Mouse (Mus musculus) natural killer cell, adult 2 months (primary cell): ENCODE results near the gene Angel1.

Experiments
- DNase-seq, 2 experiments: peaks; one replicate each; pipeline ENCODE4 v3.0.0; 2022; ENCODE audit warnings: low spot score in 2 of 2

Angel1 gene

DNA sequence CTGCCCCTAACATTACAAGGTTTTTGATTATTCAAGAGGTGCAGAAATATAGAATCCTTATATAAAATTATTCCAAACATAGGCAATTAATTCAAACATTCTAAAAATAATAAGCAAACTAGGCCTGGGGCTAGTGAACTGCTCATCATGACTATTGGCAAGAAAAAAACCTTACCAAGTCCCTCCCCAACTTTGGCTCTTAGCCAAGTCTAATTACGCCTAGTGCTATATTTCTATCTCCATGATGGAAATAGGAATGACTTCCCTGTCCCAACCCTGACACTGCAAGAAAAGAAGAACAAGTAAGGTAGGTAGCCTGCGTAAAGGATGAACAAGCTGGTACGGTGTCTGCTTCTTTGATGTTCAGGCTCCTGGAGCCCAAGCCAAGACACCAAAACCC lies 23.6 kb downstream of the Angel1 start:
- DNase-seq = no peak

- no peak for DNase-seq
Measured at GRCm38 (mm10) chr12:86701491-86701890, 24.8 kb downstream of the Angel1 start.

GRCm38 (mm10) chr12:86700927-86701310 lies 25.3 kb downstream of the Angel1 start:
- no peak for DNase-seq

- DNase-seq = no peak
Measured at GRCm38 (mm10) chr12:86699965-86700926, 26.0 kb downstream of the Angel1 start.

- no peak for DNase-seq
Measured at GRCm38 (mm10) chr12:86698537-86698936, 27.7 kb downstream of the Angel1 start.

DNA sequence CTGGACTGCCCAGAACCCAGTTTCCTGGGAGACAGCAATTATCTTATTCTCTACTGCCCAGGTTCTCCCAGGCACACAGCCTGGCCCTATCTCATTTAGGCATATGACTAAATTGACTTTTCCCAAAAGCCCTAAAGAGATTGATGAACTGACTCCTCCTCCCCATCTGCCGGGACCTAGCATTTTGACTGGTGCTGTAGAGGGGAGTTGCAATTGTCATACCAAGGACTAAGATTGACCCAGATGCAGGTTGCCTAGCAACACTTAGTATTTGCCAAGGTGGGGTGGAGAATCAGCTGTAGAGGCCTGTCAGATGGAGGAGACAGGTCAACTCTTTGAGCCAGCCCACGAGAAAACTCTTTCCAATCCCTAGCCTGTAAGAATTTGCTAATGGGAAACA lies 28.3 kb downstream of the Angel1 start:
- no peak for DNase-seq

- no peak for DNase-seq
Measured at GRCm38 (mm10) chr12:86694441-86694840, 31.8 kb downstream of the Angel1 start.

DNA sequence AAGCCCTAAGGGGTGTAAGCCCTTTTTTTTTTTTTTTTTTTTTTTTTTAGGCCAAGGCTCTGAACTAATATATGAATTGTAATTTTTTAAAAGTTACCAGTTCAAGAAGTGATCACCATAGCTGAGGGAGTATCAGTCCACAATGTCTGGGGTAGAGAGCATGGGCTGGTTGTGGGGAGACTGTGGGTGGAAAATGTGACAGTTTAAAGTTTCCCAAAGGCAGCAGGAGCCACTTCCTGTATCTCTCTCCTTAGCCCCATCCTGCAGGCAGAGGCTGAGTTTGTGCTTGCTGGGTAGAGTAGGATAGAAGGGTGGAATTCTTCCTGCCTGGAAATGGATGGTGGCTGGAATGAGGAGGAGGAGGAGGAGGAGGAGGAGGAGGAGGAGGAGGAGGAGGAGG lies 32.9 kb downstream of the Angel1 start:
- DNase-seq = no peak

DNA sequence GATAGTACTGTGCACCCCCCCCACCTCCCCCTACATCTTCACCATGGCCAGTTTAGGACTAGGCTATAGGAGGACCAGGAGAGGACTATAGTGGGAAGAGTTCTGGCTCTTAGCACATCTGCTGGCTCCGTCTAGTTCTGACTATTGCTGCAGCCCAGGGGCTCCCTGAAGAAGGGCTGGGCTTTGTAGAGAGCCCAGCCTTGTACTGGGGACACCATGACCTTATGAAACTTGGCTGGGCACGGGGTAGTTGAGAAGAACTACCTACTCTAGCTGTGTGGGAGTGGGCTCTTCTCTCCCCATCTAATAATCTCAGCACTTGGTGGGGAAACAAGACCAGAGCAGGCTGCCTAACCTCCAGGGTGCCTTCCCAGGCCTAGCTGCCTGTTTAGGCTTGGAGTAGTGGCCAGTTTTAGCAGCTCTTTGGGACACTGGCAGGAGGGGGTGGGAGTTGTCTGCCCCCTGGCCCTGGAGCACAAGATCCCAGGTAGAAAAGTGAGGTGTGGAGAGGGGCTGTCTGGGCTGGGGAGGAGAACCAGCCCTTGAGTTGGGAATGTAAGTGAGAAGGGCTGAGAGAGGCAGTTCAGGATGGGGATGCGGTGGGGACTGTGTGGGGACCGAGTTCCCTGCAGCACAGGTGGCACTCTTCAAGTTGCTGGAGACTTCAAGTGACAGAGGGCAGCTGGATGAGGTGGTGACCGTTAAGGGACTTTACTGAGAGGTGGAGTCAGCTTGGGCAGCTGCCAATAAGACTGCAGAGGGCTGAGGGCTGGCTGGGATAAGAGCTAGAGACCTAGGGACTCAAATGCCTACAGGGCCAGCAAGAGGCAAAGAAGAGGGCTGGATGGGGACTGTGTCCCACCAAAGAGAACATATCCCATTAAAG lies 33.5 kb downstream of the Angel1 start:
- no peak for DNase-seq

- DNase-seq = no peak
Measured at GRCm38 (mm10) chr12:86690700-86691485, 35.4 kb downstream of the Angel1 start.

- DNase-seq = no peak
Measured at GRCm38 (mm10) chr12:86688917-86689316, 37.3 kb downstream of the Angel1 start.

DNA sequence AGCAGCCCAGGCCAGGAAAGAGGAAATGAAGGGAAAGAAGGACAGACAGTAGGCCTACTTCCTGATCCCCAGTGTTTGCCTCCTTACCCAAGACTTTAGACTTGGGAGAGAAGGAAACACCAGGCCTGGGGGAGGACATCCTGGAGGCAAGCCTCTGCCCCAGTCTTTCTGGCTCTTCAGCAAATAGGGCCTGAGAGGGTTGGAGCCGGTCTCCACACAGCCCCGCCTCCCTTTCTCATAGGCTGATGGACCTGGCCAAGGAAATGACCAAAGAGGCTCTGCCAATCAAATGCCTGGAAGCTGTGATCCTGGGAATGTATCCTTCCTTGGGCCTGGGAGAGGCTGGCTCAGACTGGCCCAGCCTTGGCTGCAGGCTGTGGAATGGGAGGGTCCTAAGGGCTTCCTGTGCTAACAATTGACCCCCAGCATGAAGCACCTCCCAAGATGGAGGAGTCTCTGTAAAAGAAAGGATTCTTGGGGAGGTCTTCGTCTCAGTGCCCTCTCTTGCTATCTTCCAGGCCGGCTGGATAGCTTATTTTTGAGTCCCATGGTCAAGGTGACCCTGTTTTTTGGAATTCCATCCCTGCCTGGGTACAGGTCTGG lies 38.2 kb downstream of the Angel1 start:
- no peak for DNase-seq

- DNase-seq = no peak
Measured at GRCm38 (mm10) chr12:86687445-86687955, 38.8 kb downstream of the Angel1 start.

DNA sequence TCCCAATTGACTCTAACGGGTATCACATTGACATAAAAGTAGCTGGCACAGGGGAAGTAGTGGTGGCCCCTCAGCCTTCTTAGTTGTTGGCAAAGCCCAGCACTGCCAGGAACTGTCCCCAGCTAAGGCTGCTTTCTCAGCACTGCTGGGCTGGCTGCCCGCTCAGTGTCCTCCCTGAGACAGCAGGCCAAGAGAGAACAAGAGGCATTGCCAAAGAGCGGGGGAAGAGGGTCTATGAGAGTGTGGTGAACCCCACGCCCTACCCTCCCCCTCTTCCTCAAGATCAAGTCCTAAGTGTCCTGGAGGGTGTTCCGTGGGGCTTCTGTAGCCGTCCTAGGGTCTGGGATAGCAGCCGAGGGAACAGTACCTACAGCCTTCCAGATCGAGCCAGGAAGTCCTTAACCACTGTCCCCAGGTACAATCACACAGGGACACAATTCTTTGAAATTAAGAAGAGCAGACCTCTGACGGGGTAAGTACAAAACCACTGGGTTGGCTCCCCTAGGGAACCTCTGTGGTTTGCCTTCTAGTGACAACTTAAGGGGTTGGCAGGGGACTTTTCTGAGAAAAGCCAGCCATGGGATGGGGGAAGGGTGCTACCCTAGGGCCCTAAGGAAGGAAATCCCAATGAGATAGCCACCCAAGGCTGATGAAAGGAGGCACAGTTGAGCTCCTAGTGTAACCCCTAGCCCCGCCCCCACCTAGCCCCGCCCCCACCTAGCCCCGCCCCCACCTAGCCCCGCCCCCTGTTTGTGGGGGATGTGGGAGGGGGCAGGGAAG lies 39.5 kb downstream of the Angel1 start:
- DNase-seq = peak; percentile 24 to 37

GRCm38 (mm10) chr12:86685275-86685674 lies 41.0 kb downstream of the Angel1 start:
- DNase-seq = no peak

- DNase-seq = no peak
Measured at GRCm38 (mm10) chr12:86683698-86684097, 42.6 kb downstream of the Angel1 start.

- no peak for DNase-seq
Measured at GRCm38 (mm10) chr12:86682178-86682577, 44.1 kb downstream of the Angel1 start.

GRCm38 (mm10) chr12:86681626-86682025 lies 44.6 kb downstream of the Angel1 start:
- DNase-seq = no peak

DNA sequence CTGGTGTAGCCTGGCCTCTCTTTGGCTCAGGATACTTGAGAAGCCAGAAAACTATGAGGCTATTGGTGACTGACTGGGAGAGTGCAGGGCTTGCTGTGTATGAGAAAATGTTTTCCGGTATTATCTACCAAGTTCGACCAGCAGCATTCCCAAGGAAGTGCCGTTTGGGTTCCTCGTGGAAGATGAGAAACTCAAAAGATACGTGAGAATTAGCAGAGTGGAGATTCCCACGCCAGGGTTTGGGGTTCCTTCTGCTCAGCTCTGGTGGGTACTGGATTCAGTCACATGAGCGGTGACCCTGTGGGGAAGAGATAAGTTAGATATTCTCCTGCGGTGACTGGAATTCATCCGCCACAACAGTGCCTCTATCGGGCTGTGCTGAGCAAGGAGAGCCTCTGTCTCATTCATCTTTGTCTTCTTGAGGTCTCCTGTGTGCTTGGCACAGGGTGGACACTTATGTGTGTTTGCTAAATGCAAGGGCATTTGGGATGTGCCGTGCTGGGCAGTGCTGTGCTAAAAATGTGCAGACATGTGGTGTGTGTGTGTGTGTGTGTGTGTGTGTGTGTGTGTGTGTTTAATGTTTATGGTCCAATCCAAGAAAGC lies 45.6 kb downstream of the Angel1 start:
- no peak for DNase-seq

DNA sequence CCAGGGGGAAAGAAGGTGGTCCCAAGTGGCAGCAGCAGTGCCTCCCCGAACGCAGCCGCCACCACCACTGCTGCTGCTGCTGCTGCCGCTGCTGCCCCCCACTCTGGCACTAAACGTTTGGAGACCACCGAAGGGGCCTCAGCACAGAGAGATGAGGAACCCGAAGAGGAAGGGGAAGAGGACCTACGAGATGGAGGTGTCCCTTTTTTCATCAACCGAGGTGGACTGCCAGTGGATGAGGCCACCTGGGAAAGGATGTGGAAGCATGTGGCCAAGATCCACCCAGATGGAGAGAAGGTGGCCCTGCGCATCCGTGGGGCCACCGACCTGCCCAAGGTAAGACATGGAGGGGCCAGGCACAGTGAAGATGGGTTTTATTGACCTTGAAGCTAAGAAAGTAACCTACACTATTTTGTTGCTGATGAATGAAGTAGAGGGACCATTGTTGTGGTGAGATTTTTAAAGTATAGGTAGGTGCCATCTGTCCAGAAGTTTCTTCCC lies 46.2 kb downstream of the Angel1 start:
- DNase-seq = no peak
